Mouse (Mus musculus): ENCODE results near the gene Yju2. TPM values are rescaled to one million over a fixed set of nuclear protein-coding genes. Genes with fewer than 3 reads are reported as not detected.

Yju2 gene
- total RNA-seq, 1 experiment: 14.0 TPM

GRCm38 (mm10) chr17:56017848-56018247 is 58.9 kb downstream of the Yju2 start:
- no peak overlapping the region for H3K4me3 ChIP-seq (ENCODE audit: insufficient read depth in 1 of 2, low read depth in 1 of 2, low read length in 2 of 2, poor library complexity in 1 of 2, severe bottlenecking in 1 of 2)
- in situ Hi-C loops (cut with MboI; ENCODE audit: low sequenced_read_pairs in 2 of 2, unreplicated experiment in 2 of 2): no loop called here
- H3K9me3 ChIP-seq (ENCODE audit: control insufficient read depth, insufficient read depth, low read depth, low read length): no peaks in the 10 kb centered on the region
- H3K4me1 ChIP-seq (ENCODE audit: control insufficient read depth in 2 of 2, insufficient read depth in 2 of 2, low read length in 2 of 2, poor library complexity in 1 of 2): peaks cover 0 to 2% of the 10 kb centered on the region in 2 experiments; a peak in 1 of 4 replicates
- no peak for TF ChIP-seq ZNF384 (IDR thresholded peaks at IDR 0.05; ENCODE audit: low read depth, low read length)
- TF ChIP-seq CHD2 (IDR thresholded peaks at IDR 0.05; ENCODE audit: low read depth, low read length): no peak
- TF ChIP-seq HCFC1 (IDR thresholded peaks at IDR 0.05; ENCODE audit: borderline replicate concordance, insufficient read depth, low read length): no peak
- no peak for TF ChIP-seq ZC3H11A (IDR thresholded peaks at IDR 0.05; ENCODE audit: borderline replicate concordance, low read depth, low read length)
- TF ChIP-seq MAFK (IDR thresholded peaks at IDR 0.05; ENCODE audit: insufficient read depth, low read depth, low read length): no peak
- DNase-seq (ENCODE audit: low read depth, low spot score): no peak
- peaks cover 51% of the 10 kb centered on the region for H3K36me3 ChIP-seq (ENCODE audit: control insufficient read depth, insufficient read depth, low read length, poor library complexity, severe bottlenecking)
- H3K27ac ChIP-seq (ENCODE audit: insufficient read depth, low read depth, low read length, poor library complexity, severe bottlenecking): no peak overlapping the region
- no peak overlapping the region for H3K9ac ChIP-seq (ENCODE audit: insufficient read depth, low read depth, low read length, poor library complexity, severe bottlenecking)

Other genes starting within 250 kb of the Yju2 start
- 4.9 and 6.6 TPM in 2 replicates for gene Pot1b, start 246.5 kb upstream of the Yju2 start, total RNA-seq (2012; rRNA removed)
- not detected in 2 replicates for gene Adgre4, start 209.1 kb upstream of the Yju2 start, total RNA-seq (2012; rRNA removed)
- 4.2 and 5.4 TPM in 2 replicates for gene Zfp119a, start 80.2 kb upstream of the Yju2 start, total RNA-seq (2012; rRNA removed)
- gene Zfp959, start 67.0 kb upstream of the Yju2 start, total RNA-seq (2012; rRNA removed): 6.6 and 6.9 TPM in 2 replicates
- gene Zfp119b, start 9.6 kb upstream of the Yju2 start, total RNA-seq (2012; rRNA removed): 3.9 and 4.6 TPM in 2 replicates
- gene Ebi3, start 6.5 kb upstream of the Yju2 start, total RNA-seq (2012; rRNA removed): 0.49 and 0.74 TPM in 2 replicates
- 1.5 and 2.4 TPM in 2 replicates for gene Shd, start 11.4 kb downstream of the Yju2 start, total RNA-seq (2012; rRNA removed)
- 24.2 and 50.7 TPM in 2 replicates for gene Fsd1, start 27.4 kb downstream of the Yju2 start, total RNA-seq (2012; rRNA removed)
- 3.4 and 6.4 TPM in 2 replicates for gene Stap2, start 46.5 kb downstream of the Yju2 start, total RNA-seq (2012; rRNA removed)
- gene Mpnd, start 46.6 kb downstream of the Yju2 start, total RNA-seq (2012; rRNA removed): 39.0 and 61.5 TPM in 2 replicates
- 67.7 and 73.8 TPM in 2 replicates for gene Sh3gl1, start 77.5 kb downstream of the Yju2 start, total RNA-seq (2012; rRNA removed)
- gene Chaf1a, start 81.3 kb downstream of the Yju2 start, total RNA-seq (2012; rRNA removed): 48.3 and 57.9 TPM in 2 replicates
- gene Ubxn6, start 115.9 kb downstream of the Yju2 start, total RNA-seq (2012; rRNA removed): 34.8 and 38.8 TPM in 2 replicates
- 165 and 204 TPM in 2 replicates for gene Hdgfl2, start 120.5 kb downstream of the Yju2 start, total RNA-seq (2012; rRNA removed)
- gene Plin4, start 150.7 kb downstream of the Yju2 start, total RNA-seq (2012; rRNA removed): 0.31 and 0.69 TPM in 2 replicates
- gene Plin5, start 158.5 kb downstream of the Yju2 start, total RNA-seq (2012; rRNA removed): 1.4 and 2.1 TPM in 2 replicates
- gene Lrg1, start 162.9 kb downstream of the Yju2 start, total RNA-seq (2012; rRNA removed): not detected in 2 replicates
- gene Sema6b, start 181.2 kb downstream of the Yju2 start, total RNA-seq (2012; rRNA removed): 2.9 and 7.1 TPM in 2 replicates
- 1.3 and 1.7 TPM in 2 replicates for gene Tnfaip8l1, start 203.4 kb downstream of the Yju2 start, total RNA-seq (2012; rRNA removed)
- 71.1 and 95.2 TPM in 2 replicates for gene Mydgf, start 224.8 kb downstream of the Yju2 start, total RNA-seq (2012; rRNA removed)

Data from ES-E14 (cell line).